Mouse (Mus musculus) forebrain, postnatal 0 days (tissue): ENCODE results near the gene Cavin1. TPM values are rescaled to one million over a fixed set of nuclear protein-coding genes. Genes with fewer than 3 reads are reported as not detected.

Experiments used
- ATAC-seq: fragments of 200-750 bp; cut with Nextera tagmentation; 2 replicates; pipeline ENCODE4 v1.8.0; 2017; ENCODE audit warnings: mild to moderate bottlenecking, moderate library complexity
- DNase-seq: peaks from one replicate; pipeline ENCODE4 v3.0.0-alpha.2; 2015
- H3K27ac ChIP-seq: fragments of 300-500 bp; sonication (generic); 2 replicates; pipeline ENCODE4 v1.5.1; 2014; ENCODE audit warnings: low read depth, mild to moderate bottlenecking, antibody characterized with exemption, low read length, moderate library complexity, mixed read lengths
- H3K27me3 ChIP-seq: fragments of 300-500 bp; sonication (generic); 2 replicates; pipeline ENCODE4 v1.6.1; 2014; ENCODE audit warnings: mild to moderate bottlenecking, low read length, mixed read lengths; ENCODE audit not compliant: insufficient read depth
- H3K36me3 ChIP-seq: fragments of 300-500 bp; sonication (generic); 2 replicates; pipeline ENCODE4 v1.6.1; 2014; ENCODE audit warnings: mild to moderate bottlenecking, moderate library complexity; ENCODE audit not compliant: insufficient read depth
- H3K4me1 ChIP-seq: fragments of 300-500 bp; sonication (generic); 2 replicates; pipeline ENCODE4 v1.6.1; 2014; ENCODE audit warnings: antibody characterized with exemption; ENCODE audit not compliant: insufficient read depth
- H3K4me2 ChIP-seq: fragments of 300-500 bp; sonication (generic); 2 replicates; pipeline ENCODE4 v1.6.1; 2014; ENCODE audit warnings: low read depth, mild to moderate bottlenecking, moderate library complexity
- H3K4me3 ChIP-seq: fragments of 300-500 bp; sonication (generic); 2 replicates; pipeline ENCODE4 v1.5.1; 2014; ENCODE audit warnings: low read depth, low read length, mixed read lengths
- H3K9ac ChIP-seq: fragments of 300-500 bp; sonication (generic); 2 replicates; pipeline ENCODE4 v1.6.1; 2014; ENCODE audit warnings: mild to moderate bottlenecking
- H3K9me3 ChIP-seq: fragments of 300-500 bp; sonication (generic); 2 replicates; pipeline ENCODE4 v1.6.1; 2016; ENCODE audit warnings: low read length
- CTCF ChIP-seq: sonication (generic); IDR thresholded peaks from 2 replicates; pipeline ENCODE4 v1.5.1; 2016; ENCODE audit warnings: antibody characterized with exemption, control low read depth, low read depth
- WGBS: fragments of 180-500 bp; shearing (Covaris S2); extraction: QIAGEN DNeasy Blood & Tissue Kit; methylation state at CpG from one replicate; pipeline ENCODE4 v1.1.7; 2014; 5-methylcytosine and 5-hydroxymethylcytosine counted together
- polyA plus RNA-seq: library from polyadenylated mRNA; unstranded; fragments of >200 nt; fragmentation: Nextera tagmentation; extraction: Ambion mirVana; gene quantifications from 2 replicates; pipeline ENCODE4 v1.2.1, GENCODE M21; 2015
- total RNA-seq: library from RNA; depleted of rRNA; stranded (reverse); fragments of >200 nt; gene quantifications from 2 replicates; pipeline ENCODE4 v1.2.3, GENCODE M21; 2014

The Cavin1 gene
- total and polyA plus RNA-seq, 2 experiments from 2014 or later: 22.7 to 38.3 TPM

DNA sequence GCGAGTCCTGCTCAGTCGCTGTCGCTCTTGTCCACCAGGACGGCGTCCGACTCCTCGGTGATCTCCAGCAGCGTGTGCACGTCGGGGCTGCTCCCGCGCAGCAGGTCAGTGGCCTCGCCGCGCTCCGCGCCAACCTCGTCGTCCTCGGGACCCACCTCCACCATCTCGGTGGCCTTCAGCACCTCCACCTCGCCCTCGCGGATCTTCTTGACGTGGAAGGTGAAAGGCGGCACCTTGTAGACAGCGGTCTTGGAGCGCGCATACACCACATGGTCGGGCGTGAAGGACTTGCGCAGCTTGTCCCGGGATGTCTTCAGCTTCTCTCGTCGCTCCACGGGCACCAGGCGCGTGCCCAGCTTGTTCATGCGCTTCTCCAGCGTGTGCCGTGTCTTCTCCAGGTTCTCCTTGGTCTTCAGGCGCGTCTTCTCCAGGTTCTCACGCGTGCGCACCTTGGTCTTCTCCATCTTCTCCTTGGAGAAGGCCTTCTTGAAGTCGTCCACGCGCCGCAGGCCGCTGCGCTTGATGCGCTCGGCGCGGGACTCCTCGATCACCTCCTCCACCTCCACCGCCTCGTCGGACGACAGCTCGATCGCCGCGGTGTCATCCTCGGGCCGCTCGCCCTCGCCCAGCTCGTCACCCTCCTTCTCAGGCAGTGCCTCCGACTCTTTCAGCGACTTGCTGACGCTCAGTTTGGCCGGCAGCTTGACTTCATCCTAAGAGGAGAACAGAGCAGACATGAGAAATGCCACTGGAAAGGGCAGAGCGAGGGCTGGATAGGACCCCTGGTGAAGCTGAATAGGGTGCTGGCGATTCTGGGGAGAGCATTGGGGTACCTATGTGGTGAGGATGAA, 11.8 kb downstream of the Cavin1 start:
- Histone ChIP-seq H3K4me1 (0 out of 2 replicates have a peak, but pooled peaks cover 3% of the 10 kb centered on the region), H3K27ac (no peak overlapping the region), H3K9ac (no peak overlapping the region), H3K4me3 (peak overlapping the region; percentile 32), H3K36me3 (no peaks in the 10 kb centered on the region), H3K4me2 (peak overlapping the region; percentile 47), H3K27me3 (peaks cover 19% of the 10 kb centered on the region), H3K9me3 (no peaks in the 10 kb centered on the region)
- no peak for DNase-seq
- no peak for ATAC-seq
- WGBS: 9% methylated on average over 76 of the region's 76 CpGs
- no peak; the same call in 1 of the 2 replicates for TF ChIP-seq CTCF

GRCm38 (mm10) chr11:100957915-100958469, 12.7 kb downstream of the Cavin1 start:
- 44% methylated on average over 5 of the region's 6 CpGs for WGBS
- Histone ChIP-seq H3K4me3 (no peak overlapping the region), H3K27ac (no peak overlapping the region), H3K9ac (no peak overlapping the region), H3K9me3 (no peaks in the 10 kb centered on the region), H3K27me3 (peaks cover 19% of the 10 kb centered on the region), H3K4me1 (0 out of 2 replicates have a peak, but pooled peaks cover 3% of the 10 kb centered on the region), H3K36me3 (no peaks in the 10 kb centered on the region), H3K4me2 (no peak overlapping the region)
- no peak for TF ChIP-seq CTCF
- DNase-seq: no peak
- no peak for ATAC-seq

- H3K27me3 ChIP-seq: peaks cover 19% of the 10 kb centered on the region
- H3K4me2 ChIP-seq: no peak overlapping the region
- no peaks in the 10 kb centered on the region for H3K9me3 ChIP-seq
- H3K4me1 ChIP-seq: 0 out of 2 replicates have a peak, but pooled peaks cover 3% of the 10 kb centered on the region
- peak; percentile 90 for DNase-seq
- 2% methylated on average over 5 of the region's 5 CpGs for WGBS
- H3K4me3 ChIP-seq: no peak overlapping the region
- peak; percentile 69 for ATAC-seq
- TF ChIP-seq CTCF: peak; percentile 96
- H3K27ac ChIP-seq: no peak overlapping the region
- H3K36me3 ChIP-seq: no peaks in the 10 kb centered on the region
- no peak overlapping the region for H3K9ac ChIP-seq
Measured at GRCm38 (mm10) chr11:100957244-100957643, 13.4 kb downstream of the Cavin1 start.

GRCm38 (mm10) chr11:100949540-100949939, 21.1 kb downstream of the Cavin1 start:
- H3K9ac ChIP-seq: no peak overlapping the region
- no peaks in the 10 kb centered on the region for H3K36me3 ChIP-seq
- 100% methylated on average over 1 of the region's 1 CpGs for WGBS
- H3K27me3 ChIP-seq: no peaks in the 10 kb centered on the region
- ATAC-seq: no peak
- H3K9me3 ChIP-seq: 0 out of 2 replicates have a peak, but pooled peaks cover 7% of the 10 kb centered on the region
- no peak overlapping the region for H3K4me3 ChIP-seq
- H3K4me1 ChIP-seq: no peaks in the 10 kb centered on the region
- no peak overlapping the region for H3K27ac ChIP-seq
- no peak for TF ChIP-seq CTCF
- H3K4me2 ChIP-seq: no peak overlapping the region
- no peak for DNase-seq

GRCm38 (mm10) chr11:100948317-100948716, 22.4 kb downstream of the Cavin1 start:
- Histone ChIP-seq H3K9me3 (0 out of 2 replicates have a peak, but pooled peaks cover 7% of the 10 kb centered on the region), H3K4me1 (no peaks in the 10 kb centered on the region)
- 45% methylated on average over 4 of the region's 4 CpGs for WGBS

DNA sequence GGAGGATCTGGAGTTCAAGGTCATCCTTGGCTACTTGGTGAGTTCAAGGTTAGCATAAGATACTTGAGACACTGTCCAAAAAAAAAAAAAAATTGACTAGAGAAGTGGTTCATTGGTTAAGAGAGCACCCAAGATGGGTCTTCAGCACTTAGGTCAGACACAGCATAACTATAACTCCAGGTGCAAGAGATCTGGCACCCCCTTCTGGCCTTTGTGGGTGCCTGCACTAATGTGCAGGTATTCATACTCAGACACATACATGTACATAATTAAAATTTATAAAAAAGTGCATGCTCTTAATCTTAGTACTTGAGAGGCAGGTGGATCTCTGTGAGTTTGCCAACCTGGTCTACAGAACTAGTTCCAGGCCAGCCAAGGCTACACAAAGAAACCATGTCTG, 23.1 kb downstream of the Cavin1 start:
- Histone ChIP-seq H3K4me3 (no peak overlapping the region), H3K27me3 (no peaks in the 10 kb centered on the region), H3K4me2 (no peak overlapping the region), H3K9ac (no peak overlapping the region), H3K27ac (no peak overlapping the region), H3K36me3 (no peaks in the 10 kb centered on the region), H3K4me1 (no peaks in the 10 kb centered on the region), H3K9me3 (0 out of 2 replicates have a peak, but pooled peaks cover 7% of the 10 kb centered on the region)
- ATAC-seq: no peak
- DNase-seq: no peak
- TF ChIP-seq CTCF: 0 out of 2 replicates have a peak, but pooled peaks have one; percentile 15

More at GRCm38 (mm10) chr11:100948317-100948716, 22.4 kb downstream of the Cavin1 start:
- H3K27ac ChIP-seq: no peak overlapping the region
- H3K4me2 ChIP-seq: no peak overlapping the region
- H3K36me3 ChIP-seq: no peaks in the 10 kb centered on the region
- no peaks in the 10 kb centered on the region for H3K27me3 ChIP-seq
- TF ChIP-seq CTCF: no peak
- H3K4me3 ChIP-seq: no peak overlapping the region
- no peak for ATAC-seq
- DNase-seq: no peak
- no peak overlapping the region for H3K9ac ChIP-seq

- DNase-seq (peak; percentile 38), ATAC-seq (peak; percentile 58)
- H3K27me3 ChIP-seq: no peaks in the 10 kb centered on the region
- 32% methylated on average over 4 of the region's 4 CpGs for WGBS
- H3K9me3 ChIP-seq: 0 out of 2 replicates have a peak, but pooled peaks cover 7% of the 10 kb centered on the region
- TF ChIP-seq CTCF: no peak
- no peaks in the 10 kb centered on the region for H3K4me1 ChIP-seq
- no peak overlapping the region for H3K9ac ChIP-seq
- H3K36me3 ChIP-seq: no peaks in the 10 kb centered on the region
- H3K4me2 ChIP-seq: no peak overlapping the region
- no peak overlapping the region for H3K4me3 ChIP-seq
- no peak overlapping the region for H3K27ac ChIP-seq
Measured at GRCm38 (mm10) chr11:100946862-100947261, 23.8 kb downstream of the Cavin1 start.
